Mouse (Mus musculus) liver, embryonic 12.5 days (tissue): ENCODE measurements around the gene Isyna1. TPM values are rescaled to one million over a fixed set of nuclear protein-coding genes. Genes with fewer than 3 reads are reported as not detected.

ENCODE experiments used
- ATAC-seq: fragments of 200-750 bp; cut with Nextera tagmentation; 2 replicates; pipeline ENCODE4 v1.8.0; 2017; ENCODE audit warnings: moderate number of reproducible peaks, mild to moderate bottlenecking, moderate library complexity
- H3K27ac ChIP-seq: fragments of 300-500 bp; sonication (generic); 2 replicates; pipeline ENCODE4 v1.5.1; 2016; ENCODE audit warnings: mild to moderate bottlenecking
- H3K27me3 ChIP-seq: fragments of 300-500 bp; sonication (generic); replicated peaks from 2 replicates; pipeline ENCODE4 v1.6.1; 2016; ENCODE audit warnings: mild to moderate bottlenecking, moderate library complexity
- H3K36me3 ChIP-seq: fragments of 300-500 bp; sonication (generic); 2 replicates; pipeline ENCODE4 v1.6.1; 2016; ENCODE audit warnings: mild to moderate bottlenecking, moderate library complexity
- H3K4me1 ChIP-seq: fragments of 300-500 bp; sonication (generic); 2 replicates; pipeline ENCODE4 v1.6.1; 2016
- H3K4me2 ChIP-seq: fragments of 300-500 bp; sonication (generic); 2 replicates; pipeline ENCODE4 v1.6.1; 2016; ENCODE audit warnings: mild to moderate bottlenecking, moderate library complexity
- H3K4me3 ChIP-seq: fragments of 300-500 bp; sonication (generic); 2 replicates; pipeline ENCODE4 v1.5.1; 2016; ENCODE audit warnings: mild to moderate bottlenecking, moderate library complexity
- H3K9ac ChIP-seq: fragments of 300-500 bp; sonication (generic); 2 replicates; pipeline ENCODE4 v1.6.1; 2016; ENCODE audit warnings: mild to moderate bottlenecking, moderate library complexity
- H3K9me3 ChIP-seq: fragments of 300-500 bp; sonication (generic); replicated peaks from 2 replicates; pipeline ENCODE4 v1.6.1; 2016; ENCODE audit warnings: mild to moderate bottlenecking, moderate library complexity
- WGBS: fragments of 180-500 bp; shearing (Covaris S2); methylation state at CpG from one replicate; pipeline ENCODE4 v1.1.7; 2016; ENCODE audit not compliant: insufficient replicate concordance; 5-methylcytosine and 5-hydroxymethylcytosine counted together
- polyA plus RNA-seq: library from polyadenylated mRNA; unstranded; fragments of >200 nt; fragmentation: Nextera tagmentation; extraction: Ambion mirVana; gene quantifications from 2 replicates; pipeline ENCODE4 v1.2.1, GENCODE M21; 2016

Isyna1 gene
- polyA plus RNA-seq, 1 experiment from 2014 or later, result 115 TPM

DNA sequence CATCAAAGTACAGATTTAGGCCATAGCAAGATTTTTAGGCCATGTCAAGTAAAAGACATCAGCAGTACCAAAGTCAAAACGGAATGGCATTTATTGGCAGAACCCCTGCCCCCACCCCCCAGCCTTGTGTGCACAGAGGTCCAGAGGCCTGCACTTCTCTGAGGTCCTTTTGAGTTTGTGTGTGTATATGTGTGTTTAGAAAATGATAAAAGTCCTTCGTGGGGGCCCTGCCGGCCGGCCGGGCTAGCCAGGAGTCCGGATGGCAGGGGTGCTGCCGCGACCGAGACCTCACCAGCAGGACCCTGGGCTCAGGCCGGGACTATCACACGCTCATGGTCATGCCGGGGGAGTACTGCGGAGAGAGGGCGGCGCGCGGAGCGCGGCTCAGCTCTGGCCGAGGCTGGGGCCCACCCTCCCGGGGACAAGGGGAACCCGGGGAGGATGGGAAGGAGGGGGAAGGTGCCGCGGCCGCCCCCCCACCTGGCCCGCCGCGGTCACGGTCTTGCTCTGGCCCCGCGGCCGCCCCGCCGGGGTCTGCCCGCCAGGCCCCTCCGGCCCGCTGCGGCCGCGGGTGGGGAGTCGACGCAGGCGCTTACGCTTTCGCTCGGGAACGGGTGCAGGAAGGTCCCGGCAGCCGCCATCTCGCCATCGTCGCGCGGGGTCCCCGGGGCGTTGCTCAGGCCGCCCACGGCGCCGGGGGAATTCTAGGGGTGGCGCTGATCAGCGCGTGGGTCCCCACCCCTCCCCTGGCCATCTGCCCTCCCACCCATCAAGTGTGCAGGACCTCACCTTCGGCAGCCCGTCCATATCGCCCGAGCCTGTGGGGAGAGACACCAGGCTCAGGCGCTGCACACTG lies 3.5 kb downstream of the Isyna1 start:
- peak overlapping the region; percentile 43; the same call in 1 of the 2 replicates for H3K27ac ChIP-seq
- H3K27me3 ChIP-seq, result no peaks in the 10 kb centered on the region
- H3K9ac ChIP-seq, result peak overlapping the region; percentile 55
- 59% methylated on average over 66 of the region's 68 CpGs for WGBS
- no peaks in the 10 kb centered on the region for H3K9me3 ChIP-seq
- ATAC-seq, result no peak
- peaks cover 98% of the 10 kb centered on the region for H3K4me1 ChIP-seq
- H3K4me2 ChIP-seq, result peak overlapping the region; percentile 61
- H3K36me3 ChIP-seq, result peaks cover 65% of the 10 kb centered on the region
- peak overlapping the region; percentile 39 for H3K4me3 ChIP-seq

DNA sequence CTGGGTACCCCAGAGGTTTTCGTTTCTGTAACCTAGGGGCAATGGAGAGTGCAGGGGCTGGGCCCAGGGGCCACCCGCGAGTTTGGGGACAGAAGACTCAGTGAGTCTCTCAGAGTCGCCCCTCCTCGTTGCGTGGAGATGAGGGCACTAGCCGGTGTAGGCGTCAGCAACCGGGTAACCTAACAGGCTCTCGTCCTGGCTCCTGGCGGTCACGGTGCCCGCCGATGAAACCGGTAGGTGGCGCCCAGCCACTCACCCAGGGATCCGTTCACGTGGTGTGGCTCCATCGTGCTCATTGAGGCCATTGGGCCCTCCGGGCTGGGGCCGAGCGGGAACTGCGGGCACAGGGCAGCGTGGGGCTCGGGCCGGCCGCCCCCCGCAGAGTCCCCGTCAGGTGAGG lies 4.1 kb downstream of the Isyna1 start:
- 0 out of 2 replicates have a peak overlapping the region, but pooled peaks have one; percentile 5 for H3K9ac ChIP-seq
- peak overlapping the region; percentile 39 for H3K4me3 ChIP-seq
- peaks cover 69% of the 10 kb centered on the region for H3K36me3 ChIP-seq
- no peaks in the 10 kb centered on the region for H3K27me3 ChIP-seq
- H3K4me1 ChIP-seq, result peaks cover 93% of the 10 kb centered on the region
- H3K9me3 ChIP-seq, result no peaks in the 10 kb centered on the region
- H3K4me2 ChIP-seq, result peak overlapping the region; percentile 61
- no peak for ATAC-seq
- H3K27ac ChIP-seq, result peak overlapping the region; percentile 43; the same call in 1 of the 2 replicates
- 38% methylated on average over 29 of the region's 29 CpGs for WGBS

DNA sequence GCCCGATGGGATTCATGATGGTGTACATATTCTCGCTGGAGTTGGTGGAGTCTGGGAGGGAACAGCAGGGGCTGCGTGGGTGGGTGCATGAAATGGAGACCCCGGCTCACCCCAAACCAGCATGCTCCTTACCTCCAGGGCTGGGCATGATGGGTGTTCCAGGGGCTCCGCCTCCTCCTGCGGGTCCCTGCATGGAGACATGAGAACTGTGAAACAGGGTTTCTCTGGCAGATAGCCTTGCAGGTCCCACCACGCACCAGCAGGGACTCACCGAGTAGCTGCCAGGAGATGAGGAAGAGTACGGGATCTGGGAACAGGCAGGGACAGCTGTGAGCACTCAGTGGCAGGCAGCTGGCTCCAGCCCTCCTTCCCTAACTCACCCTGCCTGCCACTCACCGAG lies 4.5 kb downstream of the Isyna1 start:
- H3K27me3 ChIP-seq, result no peaks in the 10 kb centered on the region
- H3K4me1 ChIP-seq, result peaks cover 89% of the 10 kb centered on the region
- ATAC-seq, result no peak
- no peak overlapping the region for H3K4me3 ChIP-seq
- 69% methylated on average over 10 of the region's 10 CpGs for WGBS
- H3K9ac ChIP-seq, result no peak overlapping the region
- peak overlapping the region; percentile 61 for H3K4me2 ChIP-seq
- H3K36me3 ChIP-seq, result peaks cover 69% of the 10 kb centered on the region
- H3K9me3 ChIP-seq, result no peaks in the 10 kb centered on the region
- peak overlapping the region; percentile 43; the same call in 1 of the 2 replicates for H3K27ac ChIP-seq

DNA sequence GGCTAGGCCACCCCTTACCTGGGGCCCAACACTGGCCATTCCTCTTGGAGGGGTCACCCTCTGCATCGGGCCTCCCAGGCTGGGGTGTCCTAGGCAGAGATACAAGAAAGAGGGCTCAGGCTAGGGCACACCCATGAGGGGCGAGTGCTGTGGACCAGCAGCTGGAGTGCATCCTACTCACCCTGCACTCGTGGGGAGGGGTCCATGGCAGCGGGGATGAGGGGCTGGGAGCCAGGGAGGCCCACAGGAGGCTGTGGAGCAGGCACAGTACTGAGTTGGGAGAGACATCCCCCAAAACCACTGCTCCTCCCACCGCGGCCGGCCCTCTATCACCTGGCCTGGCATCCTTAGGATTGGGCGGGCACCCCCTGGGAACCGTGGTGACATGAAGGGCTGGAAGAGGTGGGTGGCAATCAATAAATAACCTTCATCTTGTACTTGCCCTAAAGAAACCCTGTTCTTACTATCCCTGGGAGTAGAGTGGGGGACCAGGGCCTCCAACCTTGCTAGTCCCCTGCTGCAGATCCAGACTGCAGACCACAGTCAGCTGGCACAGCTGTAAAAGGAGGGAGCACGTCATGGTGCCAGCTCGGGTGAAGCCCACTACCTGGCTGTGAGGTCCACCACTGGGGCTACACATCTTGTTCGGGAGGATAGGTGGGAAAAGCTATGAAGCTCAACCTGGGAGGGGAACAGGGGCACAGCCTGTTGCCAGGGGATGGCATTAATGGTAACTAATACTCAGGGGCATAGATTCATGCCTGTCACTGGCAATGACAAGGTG lies 5.5 kb downstream of the Isyna1 start:
- Histone ChIP-seq H3K4me3 (no peak overlapping the region), H3K9me3 (no peaks in the 10 kb centered on the region), H3K4me1 (peaks cover 87% of the 10 kb centered on the region), H3K4me2 (no peak overlapping the region), H3K9ac (no peak overlapping the region), H3K27me3 (no peaks in the 10 kb centered on the region), H3K36me3 (peaks cover 78% of the 10 kb centered on the region), H3K27ac (no peak overlapping the region)
- WGBS, result 79% methylated on average over 12 of the region's 12 CpGs
- no peak for ATAC-seq

DNA sequence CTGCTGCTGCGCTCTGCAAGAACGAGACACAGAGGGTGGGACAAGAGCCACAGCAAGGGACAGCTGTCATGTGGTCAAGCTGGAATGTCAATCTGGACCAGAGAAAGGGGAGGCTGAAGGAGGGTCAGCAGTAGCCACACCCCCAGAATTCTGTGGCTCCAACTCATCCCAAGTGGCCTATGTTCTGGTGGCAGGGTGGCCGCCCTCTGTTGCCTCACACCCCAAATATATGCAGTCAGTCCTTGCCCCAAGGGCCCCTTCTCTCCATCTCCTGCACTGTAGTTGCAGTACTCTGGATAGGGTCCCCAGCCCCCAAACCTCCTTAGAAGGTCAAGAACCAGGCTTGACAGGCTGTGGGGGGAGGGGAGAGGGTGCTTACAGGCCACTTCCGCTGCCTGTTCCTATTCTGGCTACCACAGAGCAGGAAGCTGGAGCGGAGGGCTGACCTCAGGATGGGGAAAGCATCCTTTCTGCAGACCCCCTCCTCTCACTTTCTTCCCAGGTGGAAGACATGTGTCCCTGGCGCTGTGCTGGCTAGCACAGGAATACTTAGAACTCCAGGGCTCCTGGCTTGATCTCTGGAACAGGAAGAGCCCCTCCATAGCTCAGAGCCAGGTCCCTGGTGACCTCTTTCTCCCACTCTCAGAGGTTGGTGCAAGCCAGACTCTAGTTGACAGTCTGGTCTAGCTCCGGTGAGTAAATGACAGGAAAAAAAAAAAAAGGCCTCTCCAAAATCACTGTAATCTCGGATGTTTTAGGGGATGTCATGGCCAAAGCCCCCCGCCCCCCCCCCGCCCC lies 6.5 kb downstream of the Isyna1 start:
- H3K9ac ChIP-seq, result peak overlapping the region; percentile 45; the same call in 1 of the 2 replicates
- WGBS, result 35% methylated on average over 10 of the region's 10 CpGs
- peak overlapping the region; percentile 63 for H3K4me2 ChIP-seq
- H3K27me3 ChIP-seq, result no peaks in the 10 kb centered on the region
- ATAC-seq, result no peak
- H3K9me3 ChIP-seq, result no peaks in the 10 kb centered on the region
- peaks cover 86% of the 10 kb centered on the region for H3K4me1 ChIP-seq
- peak overlapping the region; percentile 62 for H3K27ac ChIP-seq
- peak overlapping the region; percentile 13; the same call in 1 of the 2 replicates for H3K4me3 ChIP-seq
- peaks cover 78% of the 10 kb centered on the region for H3K36me3 ChIP-seq

DNA sequence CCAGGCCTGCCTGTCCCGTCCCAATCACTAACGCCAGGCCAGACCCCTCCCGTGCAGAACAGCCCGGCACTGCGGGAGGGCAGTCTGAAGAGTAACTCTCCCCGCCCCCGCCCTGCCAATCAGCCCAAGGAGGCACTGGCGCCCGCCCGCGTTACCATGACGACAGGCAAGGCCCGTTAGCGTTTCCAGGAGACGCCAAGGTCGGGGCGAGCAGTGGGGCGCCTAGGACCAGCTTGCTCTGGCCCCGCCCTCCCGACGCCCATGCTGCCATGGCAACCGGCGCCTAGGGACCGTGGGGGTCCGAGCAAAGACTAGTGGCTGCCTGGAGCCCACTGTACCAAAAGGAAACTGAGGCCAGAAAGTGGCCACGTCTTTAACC lies 7.1 kb downstream of the Isyna1 start:
- H3K4me2 ChIP-seq, result peak overlapping the region; percentile 63
- H3K27me3 ChIP-seq, result no peaks in the 10 kb centered on the region
- peaks cover 73% of the 10 kb centered on the region for H3K36me3 ChIP-seq
- peak overlapping the region; percentile 62 for H3K27ac ChIP-seq
- peak; percentile 78 for ATAC-seq
- peak overlapping the region; percentile 45; the same call in 1 of the 2 replicates for H3K9ac ChIP-seq
- H3K9me3 ChIP-seq, result no peaks in the 10 kb centered on the region
- H3K4me3 ChIP-seq, result peak overlapping the region; percentile 13; the same call in 1 of the 2 replicates
- 3% methylated on average over 26 of the region's 26 CpGs for WGBS
- H3K4me1 ChIP-seq, result peaks cover 86% of the 10 kb centered on the region

DNA sequence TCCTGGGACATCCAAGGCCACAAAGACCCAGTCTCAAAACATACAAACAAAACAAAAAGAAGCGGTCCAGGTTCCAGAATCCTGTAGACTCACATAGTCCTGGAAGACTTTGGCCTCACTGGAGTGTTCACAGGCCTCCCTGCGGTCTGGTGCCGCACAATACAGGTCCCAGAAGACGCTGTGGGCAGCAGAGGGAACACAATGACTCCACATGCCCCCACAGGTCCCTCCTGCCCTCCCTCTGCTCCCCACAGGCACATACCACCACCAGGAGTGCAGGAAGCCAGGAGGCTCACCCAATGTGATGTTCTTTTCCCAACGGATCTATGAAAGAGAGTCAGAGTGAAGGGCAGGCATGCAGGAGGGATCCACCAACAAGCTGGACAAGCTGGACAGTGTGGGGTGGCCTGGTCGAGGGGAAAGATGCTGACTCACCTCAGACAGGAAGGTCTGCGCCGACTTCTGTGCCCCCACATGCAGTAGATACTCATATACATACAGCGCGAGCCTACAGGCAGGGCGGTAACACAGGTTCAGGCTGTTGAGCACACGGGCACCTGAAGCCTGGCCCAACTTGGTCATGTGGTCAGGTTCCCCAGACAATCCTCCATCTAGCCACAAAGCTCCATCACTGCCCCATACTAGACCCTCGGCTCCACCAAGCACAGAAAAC lies 8.1 kb downstream of the Isyna1 start:
- peak overlapping the region; percentile 39; the same call in 1 of the 2 replicates for H3K27ac ChIP-seq

DNA sequence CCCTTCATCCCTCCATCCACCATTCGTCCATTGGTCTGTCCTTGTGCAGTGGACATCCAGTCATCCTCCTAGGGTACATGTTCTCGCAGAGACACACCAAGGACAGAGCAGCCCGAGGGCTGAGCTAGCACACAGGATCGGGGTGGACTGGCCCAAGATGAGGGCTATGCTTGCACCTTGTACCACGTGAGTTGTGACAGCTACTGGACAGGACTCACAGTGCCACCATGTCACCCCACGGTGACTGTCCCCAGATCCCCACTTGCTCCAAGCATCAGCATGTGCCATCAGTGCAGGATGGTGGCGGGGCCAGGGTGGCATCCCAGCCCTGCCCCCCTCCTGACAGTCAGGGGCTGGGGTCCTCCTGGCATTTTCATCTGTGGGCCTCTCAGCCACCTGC lies 10.4 kb downstream of the Isyna1 start:
- H3K27me3 ChIP-seq, result no peaks in the 10 kb centered on the region; the same call in 1 of the 2 replicates
- peaks cover 40% of the 10 kb centered on the region for H3K36me3 ChIP-seq
- no peak overlapping the region for H3K9ac ChIP-seq
- no peaks in the 10 kb centered on the region for H3K9me3 ChIP-seq
- H3K4me1 ChIP-seq, result peaks cover 85% of the 10 kb centered on the region
- 0 out of 2 replicates have a peak overlapping the region, but pooled peaks have one; percentile 11 for H3K27ac ChIP-seq
- no peak for ATAC-seq
- H3K4me3 ChIP-seq, result no peak overlapping the region
- WGBS, result 83% methylated on average over 7 of the region's 7 CpGs
- no peak overlapping the region for H3K4me2 ChIP-seq

More for the DNA sequence above, 8.1 kb downstream of the Isyna1 start:
- H3K27me3 ChIP-seq, result no peaks in the 10 kb centered on the region
- no peak overlapping the region for H3K4me2 ChIP-seq
- H3K9ac ChIP-seq, result no peak overlapping the region
- peaks cover 62% of the 10 kb centered on the region for H3K36me3 ChIP-seq
- no peak overlapping the region for H3K4me3 ChIP-seq
- no peaks in the 10 kb centered on the region for H3K9me3 ChIP-seq
- no peak for ATAC-seq
- 80% methylated on average over 13 of the region's 13 CpGs for WGBS
- peaks cover 86% of the 10 kb centered on the region for H3K4me1 ChIP-seq

DNA sequence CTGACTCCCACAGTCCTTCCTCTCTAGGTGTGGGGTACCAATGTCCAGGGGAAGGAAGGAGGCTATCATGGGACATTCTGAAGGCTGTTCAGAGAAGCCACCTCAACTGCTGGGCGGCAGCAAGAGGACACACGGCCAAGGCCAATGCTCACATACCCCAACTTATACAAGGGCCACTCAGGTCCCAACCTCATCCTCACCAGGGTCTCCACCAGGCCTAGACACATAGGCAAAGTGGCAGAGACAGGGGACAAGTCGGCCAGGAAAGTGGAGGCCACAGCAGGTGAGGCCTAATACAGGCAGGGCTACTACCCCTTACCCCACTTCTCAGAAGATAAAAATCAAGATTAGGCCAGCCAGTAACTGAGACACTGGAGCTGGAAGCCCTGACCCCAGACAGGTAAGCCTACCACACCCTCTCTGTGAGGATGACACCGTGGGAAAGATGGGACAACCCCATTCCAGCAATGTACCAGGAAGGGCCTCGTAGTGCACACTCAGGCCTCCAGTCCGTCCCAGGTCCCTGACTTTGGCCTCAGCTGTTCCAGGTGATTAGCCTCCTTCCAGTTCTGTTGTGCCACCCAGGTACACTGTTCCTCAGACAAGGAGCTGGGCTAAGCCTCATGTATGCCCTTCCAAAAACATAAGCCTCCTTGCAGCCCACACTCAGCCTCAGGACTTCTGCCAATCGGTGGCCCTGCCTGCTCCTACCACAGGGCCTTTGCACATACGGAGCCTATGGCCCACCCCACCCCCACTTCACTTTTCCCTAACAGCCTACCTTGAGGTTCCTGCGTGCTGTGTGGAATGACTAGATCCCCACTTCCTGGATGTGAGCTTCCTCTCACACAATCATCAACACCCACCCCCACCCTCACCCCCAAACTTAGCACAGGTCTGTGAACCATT lies 12.0 kb downstream of the Isyna1 start:
- no peak overlapping the region for H3K4me3 ChIP-seq
- H3K36me3 ChIP-seq, result peaks cover 30% of the 10 kb centered on the region
- no peaks in the 10 kb centered on the region; the same call in 1 of the 2 replicates for H3K27me3 ChIP-seq
- no peaks in the 10 kb centered on the region for H3K9me3 ChIP-seq
- peaks cover 84% of the 10 kb centered on the region for H3K4me1 ChIP-seq
- 0 out of 2 replicates have a peak overlapping the region, but pooled peaks have one; percentile 95 for H3K9ac ChIP-seq
- peak overlapping the region; percentile 46; the same call in 1 of the 2 replicates for H3K27ac ChIP-seq
- ATAC-seq, result no peak
- WGBS, result 74% methylated on average over 9 of the region's 9 CpGs
- peak overlapping the region; percentile 94 for H3K4me2 ChIP-seq
